Mouse (Mus musculus) neural tube, embryonic 14.5 days (tissue): ENCODE data around the gene Abca14. TPM values are rescaled to one million over a fixed set of nuclear protein-coding genes. Genes with fewer than 3 reads are reported as not detected.

ENCODE experiments used
- ATAC-seq: fragments of 200-750 bp; cut with Nextera tagmentation; 2 replicates; pipeline ENCODE4 v1.8.0; 2017; ENCODE audit warnings: low read depth, mild to moderate bottlenecking, moderate TSS enrichment, moderate library complexity
- H3K27ac ChIP-seq: fragments of 300-500 bp; sonication (generic); 2 replicates; pipeline ENCODE4 v1.5.1; 2014; ENCODE audit warnings: low read depth, mild to moderate bottlenecking, control low read depth, low read length, moderate library complexity, mixed read lengths
- H3K27me3 ChIP-seq: fragments of 300-500 bp; sonication (generic); 2 replicates; pipeline ENCODE4 v1.6.1; 2014; ENCODE audit warnings: low read length; ENCODE audit not compliant: control insufficient read depth, insufficient read depth
- H3K36me3 ChIP-seq: fragments of 300-500 bp; sonication (generic); 2 replicates; pipeline ENCODE4 v1.6.1; 2014; ENCODE audit warnings: low read length, mixed read lengths; ENCODE audit not compliant: control insufficient read depth, insufficient read depth
- H3K4me1 ChIP-seq: fragments of 300-500 bp; sonication (generic); 2 replicates; pipeline ENCODE4 v1.6.1; 2014; ENCODE audit warnings: low read length; ENCODE audit not compliant: control insufficient read depth, insufficient read depth
- H3K4me2 ChIP-seq: fragments of 300-500 bp; sonication (generic); 2 replicates; pipeline ENCODE4 v1.6.1; 2014; ENCODE audit warnings: mild to moderate bottlenecking, low read depth, low read length, control low read depth
- H3K4me3 ChIP-seq: fragments of 300-500 bp; sonication (generic); 2 replicates; pipeline ENCODE4 v1.5.1; 2014; ENCODE audit warnings: low read depth, low read length, control low read depth, mixed read lengths
- H3K9ac ChIP-seq: fragments of 300-500 bp; sonication (generic); replicated peaks from 2 replicates; pipeline ENCODE4 v1.6.1; 2014; ENCODE audit warnings: low read depth, mild to moderate bottlenecking, control low read depth, low read length, mixed read lengths
- H3K9me3 ChIP-seq: fragments of 300-500 bp; sonication (generic); 2 replicates; pipeline ENCODE4 v1.6.1; 2016; ENCODE audit warnings: low read length; ENCODE audit not compliant: control insufficient read depth
- WGBS: fragments of 180-500 bp; shearing (Covaris S2); extraction: QIAGEN DNeasy Blood & Tissue Kit; methylation state at CpG from one replicate; pipeline ENCODE4 v1.1.7; 2014; 5-methylcytosine and 5-hydroxymethylcytosine counted together
- polyA plus RNA-seq: library from polyadenylated mRNA; unstranded; fragments of >200 nt; fragmentation: Nextera tagmentation; extraction: Ambion mirVana; gene quantifications from 2 replicates; pipeline ENCODE4 v1.2.1, GENCODE M21; 2014

Gene Abca14
- polyA plus RNA-seq, 1 experiment from 2014 or later: not detected

GRCm38 (mm10) chr7:120177611-120178010, 26.1 kb upstream of the Abca14 start:
- Histone ChIP-seq H3K27me3 (no peaks in the 10 kb centered on the region), H3K9me3 (no peaks in the 10 kb centered on the region), H3K4me1 (no peaks in the 10 kb centered on the region), H3K4me2 (no peak overlapping the region), H3K27ac (no peak overlapping the region), H3K36me3 (no peaks in the 10 kb centered on the region), H3K9ac (no peak overlapping the region), H3K4me3 (no peak overlapping the region)
- 82% methylated on average over 3 of the region's 3 CpGs for WGBS
- no peak for ATAC-seq

GRCm38 (mm10) chr7:120178935-120179334, 24.8 kb upstream of the Abca14 start:
- no peaks in the 10 kb centered on the region for H3K4me1 ChIP-seq
- no peak for ATAC-seq
- H3K9me3 ChIP-seq: no peaks in the 10 kb centered on the region
- 27% methylated on average over 2 of the region's 2 CpGs for WGBS
- no peak overlapping the region for H3K4me2 ChIP-seq
- no peaks in the 10 kb centered on the region for H3K36me3 ChIP-seq
- H3K27me3 ChIP-seq: no peaks in the 10 kb centered on the region
- no peak overlapping the region for H3K4me3 ChIP-seq
- no peak overlapping the region for H3K9ac ChIP-seq
- no peak overlapping the region for H3K27ac ChIP-seq

GRCm38 (mm10) chr7:120180547-120180946, 23.2 kb upstream of the Abca14 start:
- Histone ChIP-seq H3K9ac (no peak overlapping the region), H3K36me3 (no peaks in the 10 kb centered on the region), H3K4me2 (no peak overlapping the region), H3K4me3 (no peak overlapping the region), H3K27ac (no peak overlapping the region), H3K9me3 (no peaks in the 10 kb centered on the region), H3K27me3 (no peaks in the 10 kb centered on the region), H3K4me1 (no peaks in the 10 kb centered on the region)
- 91% methylated on average over 5 of the region's 5 CpGs for WGBS
- no peak for ATAC-seq

GRCm38 (mm10) chr7:120181401-120182230, 22.1 kb upstream of the Abca14 start:
- WGBS: 94% methylated on average over 4 of the region's 4 CpGs
- H3K9ac ChIP-seq: no peak overlapping the region
- no peaks in the 10 kb centered on the region for H3K4me1 ChIP-seq
- no peak overlapping the region for H3K27ac ChIP-seq
- H3K27me3 ChIP-seq: no peaks in the 10 kb centered on the region
- no peak for ATAC-seq
- H3K4me3 ChIP-seq: no peak overlapping the region
- H3K36me3 ChIP-seq: no peaks in the 10 kb centered on the region
- H3K9me3 ChIP-seq: no peaks in the 10 kb centered on the region
- H3K4me2 ChIP-seq: no peak overlapping the region

- Histone ChIP-seq H3K4me2 (no peak overlapping the region), H3K36me3 (no peaks in the 10 kb centered on the region), H3K4me1 (no peaks in the 10 kb centered on the region), H3K27me3 (no peaks in the 10 kb centered on the region), H3K27ac (no peak overlapping the region), H3K4me3 (no peak overlapping the region), H3K9ac (no peak overlapping the region), H3K9me3 (no peaks in the 10 kb centered on the region)
- ATAC-seq: no peak
These were observed 20.9 kb upstream of the Abca14 start for GRCm38 (mm10) chr7:120182891-120183290.

GRCm38 (mm10) chr7:120188946-120189345, 14.8 kb upstream of the Abca14 start:
- Histone ChIP-seq H3K4me1 (no peaks in the 10 kb centered on the region), H3K4me3 (no peak overlapping the region)
- 90% methylated on average over 5 of the region's 5 CpGs for WGBS

GRCm38 (mm10) chr7:120189369-120190149, 14.2 kb upstream of the Abca14 start:
- Histone ChIP-seq H3K4me3 (no peak overlapping the region), H3K27me3 (no peaks in the 10 kb centered on the region), H3K36me3 (no peaks in the 10 kb centered on the region), H3K4me1 (no peaks in the 10 kb centered on the region), H3K4me2 (no peak overlapping the region), H3K9ac (no peak overlapping the region), H3K9me3 (no peaks in the 10 kb centered on the region), H3K27ac (no peak overlapping the region)
- ATAC-seq: no peak
- WGBS: 75% methylated on average over 8 of the region's 8 CpGs

More at GRCm38 (mm10) chr7:120188946-120189345, 14.8 kb upstream of the Abca14 start:
- H3K9ac ChIP-seq: no peak overlapping the region
- no peaks in the 10 kb centered on the region for H3K36me3 ChIP-seq
- H3K4me2 ChIP-seq: no peak overlapping the region
- ATAC-seq: no peak
- no peak overlapping the region for H3K27ac ChIP-seq
- no peaks in the 10 kb centered on the region for H3K27me3 ChIP-seq
- no peaks in the 10 kb centered on the region for H3K9me3 ChIP-seq

GRCm38 (mm10) chr7:120190150-120190665, 13.6 kb upstream of the Abca14 start:
- no peak overlapping the region for H3K4me2 ChIP-seq
- no peak overlapping the region for H3K4me3 ChIP-seq
- no peaks in the 10 kb centered on the region for H3K27me3 ChIP-seq
- H3K9ac ChIP-seq: no peak overlapping the region
- no peaks in the 10 kb centered on the region for H3K4me1 ChIP-seq
- ATAC-seq: no peak
- H3K36me3 ChIP-seq: no peaks in the 10 kb centered on the region
- H3K9me3 ChIP-seq: no peaks in the 10 kb centered on the region
- H3K27ac ChIP-seq: no peak overlapping the region
- 61% methylated on average over 8 of the region's 8 CpGs for WGBS

- H3K4me1 ChIP-seq: no peaks in the 10 kb centered on the region
- H3K36me3 ChIP-seq: no peaks in the 10 kb centered on the region
- no peaks in the 10 kb centered on the region for H3K27me3 ChIP-seq
- no peaks in the 10 kb centered on the region for H3K9me3 ChIP-seq
- no peak for ATAC-seq
- H3K27ac ChIP-seq: no peak overlapping the region
- H3K4me2 ChIP-seq: no peak overlapping the region
- no peak overlapping the region for H3K9ac ChIP-seq
- no peak overlapping the region for H3K4me3 ChIP-seq
- WGBS: 54% methylated on average over 3 of the region's 3 CpGs
These were observed 11.6 kb upstream of the Abca14 start for GRCm38 (mm10) chr7:120192207-120192606.
